Mouse (Mus musculus) heart, embryonic 16.5 days (tissue): ENCODE measurements around the gene Zfp839. TPM values are rescaled to one million over a fixed set of nuclear protein-coding genes. Genes with fewer than 3 reads are reported as not detected.

Experiments
- ATAC-seq: fragments of 200-750 bp; cut with Nextera tagmentation; replicated peaks from 2 replicates; pipeline ENCODE4 v1.8.0; 2017; ENCODE audit warnings: moderate number of reproducible peaks; ENCODE audit not compliant: insufficient read depth, low FRiP score; ENCODE audit errors: extremely low read depth
- H3K27ac ChIP-seq: fragments of 300-500 bp; sonication (generic); 2 replicates; pipeline ENCODE4 v1.5.1; 2014; ENCODE audit warnings: mild to moderate bottlenecking, low read length, control low read depth, moderate library complexity
- H3K27me3 ChIP-seq: fragments of 300-500 bp; sonication (generic); 2 replicates; pipeline ENCODE4 v1.6.1; 2014; ENCODE audit warnings: low read length, mixed read lengths; ENCODE audit not compliant: control insufficient read depth, insufficient read depth
- H3K36me3 ChIP-seq: fragments of 300-500 bp; sonication (generic); 2 replicates; pipeline ENCODE4 v1.6.1; 2014; ENCODE audit not compliant: control insufficient read depth, insufficient read depth
- H3K4me1 ChIP-seq: fragments of 300-500 bp; sonication (generic); 2 replicates; pipeline ENCODE4 v1.6.1; 2014; ENCODE audit warnings: low read length, mixed read lengths; ENCODE audit not compliant: control insufficient read depth, insufficient read depth
- H3K4me2 ChIP-seq: fragments of 300-500 bp; sonication (generic); 2 replicates; pipeline ENCODE4 v1.6.1; 2014; ENCODE audit warnings: low read depth, mild to moderate bottlenecking, control low read depth, low read length
- H3K4me3 ChIP-seq: fragments of 300-500 bp; sonication (generic); 2 replicates; pipeline ENCODE4 v1.5.1; 2014; ENCODE audit warnings: mild to moderate bottlenecking, control low read depth, low read length
- H3K9ac ChIP-seq: fragments of 300-500 bp; sonication (generic); 2 replicates; pipeline ENCODE4 v1.6.1; 2014; ENCODE audit warnings: low read length, control low read depth
- H3K9me3 ChIP-seq: fragments of 300-500 bp; sonication (generic); replicated peaks from 2 replicates; pipeline ENCODE4 v1.6.1; 2016; ENCODE audit warnings: low read length; ENCODE audit not compliant: control insufficient read depth
- WGBS: fragments of 180-500 bp; shearing (Covaris S2); extraction: QIAGEN DNeasy Blood & Tissue Kit; methylation state at CpG from one replicate; pipeline ENCODE4 v1.1.7; 2014; 5-methylcytosine and 5-hydroxymethylcytosine counted together
- polyA plus RNA-seq: library from polyadenylated mRNA; unstranded; fragments of >200 nt; fragmentation: Nextera tagmentation; extraction: Ambion mirVana; gene quantifications from 2 replicates; pipeline ENCODE4 v1.2.1, GENCODE M21; 2015

Gene Zfp839
- polyA plus RNA-seq, 1 experiment from 2014 or later = 5.1 TPM

DNA sequence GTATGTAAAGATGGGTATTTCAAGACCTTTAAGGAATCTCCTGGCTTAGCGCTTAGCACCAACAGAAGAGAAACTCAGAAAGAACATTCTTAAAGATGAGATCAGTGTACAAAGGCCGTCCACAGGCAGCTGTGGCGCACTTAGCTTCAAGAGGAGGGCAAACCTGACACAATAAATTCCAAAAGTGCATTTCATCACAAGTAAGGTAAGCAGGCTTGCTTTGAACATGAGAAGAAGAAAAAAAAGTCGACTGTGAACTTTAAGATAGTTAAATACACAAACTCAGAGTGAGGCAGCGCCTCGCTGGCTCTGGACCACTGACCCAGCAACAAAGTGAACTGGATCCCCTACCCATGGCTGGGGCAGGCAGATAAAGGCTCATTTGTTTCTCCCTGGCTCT, 13.3 kb upstream of the Zfp839 start:
- Histone ChIP-seq H3K4me1 (peaks cover 11% of the 10 kb centered on the region), H3K4me3 (no peak overlapping the region), H3K4me2 (peak overlapping the region; percentile 25; the same call in 1 of the 2 replicates), H3K27me3 (no peaks in the 10 kb centered on the region), H3K36me3 (no peaks in the 10 kb centered on the region), H3K9me3 (no peaks in the 10 kb centered on the region), H3K9ac (peak overlapping the region; percentile 58), H3K27ac (peak overlapping the region; percentile 52; the same call in 1 of the 2 replicates)
- no peak for ATAC-seq
- WGBS = 44% methylated on average over 6 of the region's 6 CpGs

DNA sequence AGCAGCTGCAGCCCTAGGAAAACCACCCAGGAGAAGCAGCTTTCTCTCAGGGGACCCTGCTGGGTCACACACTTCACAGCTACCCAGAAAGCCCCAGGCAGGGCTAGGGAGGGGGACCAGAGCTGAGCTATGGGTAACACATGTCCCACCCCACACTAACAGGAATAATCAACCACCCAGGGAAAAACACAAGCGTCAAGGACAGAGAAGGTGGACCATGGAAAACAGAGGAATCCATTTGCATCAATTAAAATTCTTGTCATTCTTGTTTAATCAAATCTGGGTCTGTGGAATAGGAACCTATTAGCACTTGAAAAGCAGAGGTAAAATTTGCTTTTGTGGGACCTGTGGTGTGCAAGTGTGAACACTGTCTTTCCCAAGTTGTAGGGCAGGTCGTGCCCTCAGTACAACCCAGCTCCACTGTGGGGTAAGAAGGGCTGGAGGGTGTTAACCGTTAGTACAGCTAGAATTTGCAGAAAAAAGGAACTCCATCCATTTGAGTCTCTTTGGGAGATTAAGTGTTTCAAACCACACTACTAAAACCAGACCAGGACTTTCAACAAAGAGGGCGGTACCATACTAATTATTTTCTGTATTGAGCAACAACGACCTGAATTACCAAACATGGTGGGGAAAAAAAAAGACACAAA, 12.7 kb upstream of the Zfp839 start:
- H3K27ac ChIP-seq = peak overlapping the region; percentile 52
- no peak overlapping the region for H3K4me3 ChIP-seq
- peak overlapping the region; percentile 58 for H3K9ac ChIP-seq
- 44% methylated on average over 5 of the region's 5 CpGs for WGBS
- peaks cover 11% of the 10 kb centered on the region for H3K4me1 ChIP-seq
- H3K9me3 ChIP-seq = no peaks in the 10 kb centered on the region
- H3K36me3 ChIP-seq = no peaks in the 10 kb centered on the region
- no peaks in the 10 kb centered on the region for H3K27me3 ChIP-seq
- ATAC-seq = no peak
- H3K4me2 ChIP-seq = peak overlapping the region; percentile 25; the same call in 1 of the 2 replicates

DNA sequence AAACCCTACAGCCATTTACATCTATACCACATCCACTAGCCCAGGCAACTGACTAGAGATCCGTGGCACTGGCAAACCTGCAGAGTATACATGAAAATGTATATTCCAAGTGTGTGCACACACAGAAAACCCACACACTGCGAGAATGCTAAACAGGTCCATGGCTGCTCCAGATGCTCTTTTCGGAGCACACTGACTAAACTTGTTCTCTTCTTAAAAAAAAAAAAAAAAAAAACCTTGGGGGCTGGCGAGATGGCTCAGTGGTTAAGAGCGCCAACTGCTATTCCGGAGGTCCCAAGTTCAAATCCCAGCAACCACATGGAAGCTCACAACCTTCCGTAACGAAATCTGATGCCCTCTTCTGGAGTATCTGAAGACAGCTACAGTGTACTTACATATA, 12.2 kb upstream of the Zfp839 start:
- no peak overlapping the region for H3K27ac ChIP-seq
- no peak for ATAC-seq
- 87% methylated on average over 8 of the region's 8 CpGs for WGBS
- H3K4me1 ChIP-seq = peaks cover 11% of the 10 kb centered on the region
- no peaks in the 10 kb centered on the region for H3K27me3 ChIP-seq
- H3K9ac ChIP-seq = no peak overlapping the region
- no peak overlapping the region for H3K4me2 ChIP-seq
- H3K4me3 ChIP-seq = no peak overlapping the region
- no peaks in the 10 kb centered on the region for H3K9me3 ChIP-seq
- H3K36me3 ChIP-seq = no peaks in the 10 kb centered on the region

GRCm38 (mm10) chr12:110840348-110841198, 9.5 kb upstream of the Zfp839 start, which contains the start of gene Mok:
TSS of gene Mok (minus strand) at chr12:110840939.
- Histone ChIP-seq H3K4me1 (peaks cover 17% of the 10 kb centered on the region), H3K4me3 (peak within 1 kb of the TSS; percentile 79), H3K9ac (peak within 1 kb of the TSS; percentile 68), H3K4me2 (peak within 1 kb of the TSS; percentile 83), H3K27me3 (no peaks in the 10 kb centered on the region), H3K36me3 (no peaks in the 10 kb centered on the region), H3K9me3 (no peaks in the 10 kb centered on the region), H3K27ac (no peak within 1 kb of the TSS)
- WGBS = under 1% methylated on average over 71 of the region's 71 CpGs
- ATAC-seq = peak; percentile 71

DNA sequence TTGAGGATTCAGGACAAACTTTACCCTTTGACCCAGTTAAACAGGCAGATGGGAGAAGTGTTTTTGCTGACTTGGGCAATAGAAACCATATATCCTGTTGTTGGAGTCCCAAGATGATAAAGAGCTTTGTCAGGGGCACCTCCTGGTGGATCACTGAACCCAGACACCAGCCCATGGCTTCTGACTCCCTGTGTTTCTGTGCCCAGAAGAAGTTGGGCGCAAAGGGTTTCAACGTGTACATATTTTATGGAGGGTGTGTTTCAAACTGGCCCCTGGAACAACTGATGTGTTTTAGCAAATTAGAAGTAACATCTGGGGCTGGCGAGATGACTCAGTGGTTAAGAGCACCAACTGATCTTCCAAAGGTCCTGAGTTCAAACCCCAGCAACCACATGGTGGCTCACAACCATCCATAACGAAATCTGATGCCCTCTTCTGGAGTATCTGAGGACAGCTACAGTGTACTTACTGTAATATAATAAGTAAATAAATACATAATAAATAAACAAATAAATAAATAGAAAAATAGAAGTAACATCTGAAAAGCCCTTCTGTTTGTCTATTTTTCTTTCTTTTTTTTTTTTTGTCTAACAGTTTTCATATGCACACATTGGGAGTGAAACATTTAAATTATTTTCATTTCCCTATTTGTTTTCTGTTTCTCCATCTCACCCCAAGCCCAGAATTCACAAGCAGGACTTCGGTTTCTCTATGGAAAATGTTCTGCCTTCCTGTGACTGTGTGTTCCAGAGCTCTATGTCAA, 8.1 kb upstream of the Zfp839 start:
- Histone ChIP-seq H3K4me1 (peaks cover 24% of the 10 kb centered on the region), H3K9me3 (no peaks in the 10 kb centered on the region), H3K4me3 (no peak overlapping the region), H3K4me2 (no peak overlapping the region), H3K36me3 (no peaks in the 10 kb centered on the region), H3K27ac (no peak overlapping the region), H3K27me3 (no peaks in the 10 kb centered on the region), H3K9ac (no peak overlapping the region)
- ATAC-seq = no peak
- WGBS = 65% methylated on average over 5 of the region's 5 CpGs

DNA sequence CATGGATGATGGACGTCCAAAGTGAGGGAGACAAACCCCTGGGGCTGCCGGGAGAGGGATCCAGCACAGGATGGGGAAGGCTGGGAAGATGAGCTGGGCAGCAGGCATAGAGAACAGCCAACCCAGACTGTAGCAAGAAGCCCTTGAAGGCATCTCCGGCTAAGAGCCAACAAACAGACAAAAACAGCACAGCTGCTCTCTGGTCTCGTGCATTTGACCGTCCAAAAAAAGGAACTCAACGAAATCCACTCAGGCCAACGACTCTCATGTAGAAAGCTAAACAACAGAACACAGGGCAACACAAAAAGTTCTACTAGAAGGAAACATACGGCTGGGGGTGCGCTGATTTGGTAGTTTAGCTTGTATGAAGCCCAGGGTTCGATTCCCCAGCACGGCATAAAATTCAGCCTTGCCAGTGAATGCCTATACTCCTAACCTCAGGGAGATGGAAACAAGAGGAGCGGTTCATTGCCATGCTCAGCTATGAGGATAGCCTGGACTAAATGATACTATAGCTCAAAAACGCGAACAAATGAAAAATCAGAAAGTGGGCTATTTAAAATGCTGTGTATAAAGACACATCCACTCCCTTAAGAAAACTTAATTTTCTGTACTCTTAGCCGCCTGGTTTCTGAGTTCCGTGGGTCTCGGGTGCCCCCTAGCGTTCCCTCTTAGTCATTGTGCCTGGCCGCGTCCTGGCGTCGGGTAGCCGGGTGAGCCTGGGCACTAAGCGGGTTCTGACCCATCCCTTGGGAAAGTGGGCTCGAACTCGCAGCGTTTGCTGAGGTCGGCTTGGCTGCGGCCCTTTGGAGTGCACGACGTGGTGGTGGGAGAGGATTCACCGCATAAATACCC, 6.6 kb upstream of the Zfp839 start:
- no peak for ATAC-seq
- no peak overlapping the region for H3K27ac ChIP-seq

DNA sequence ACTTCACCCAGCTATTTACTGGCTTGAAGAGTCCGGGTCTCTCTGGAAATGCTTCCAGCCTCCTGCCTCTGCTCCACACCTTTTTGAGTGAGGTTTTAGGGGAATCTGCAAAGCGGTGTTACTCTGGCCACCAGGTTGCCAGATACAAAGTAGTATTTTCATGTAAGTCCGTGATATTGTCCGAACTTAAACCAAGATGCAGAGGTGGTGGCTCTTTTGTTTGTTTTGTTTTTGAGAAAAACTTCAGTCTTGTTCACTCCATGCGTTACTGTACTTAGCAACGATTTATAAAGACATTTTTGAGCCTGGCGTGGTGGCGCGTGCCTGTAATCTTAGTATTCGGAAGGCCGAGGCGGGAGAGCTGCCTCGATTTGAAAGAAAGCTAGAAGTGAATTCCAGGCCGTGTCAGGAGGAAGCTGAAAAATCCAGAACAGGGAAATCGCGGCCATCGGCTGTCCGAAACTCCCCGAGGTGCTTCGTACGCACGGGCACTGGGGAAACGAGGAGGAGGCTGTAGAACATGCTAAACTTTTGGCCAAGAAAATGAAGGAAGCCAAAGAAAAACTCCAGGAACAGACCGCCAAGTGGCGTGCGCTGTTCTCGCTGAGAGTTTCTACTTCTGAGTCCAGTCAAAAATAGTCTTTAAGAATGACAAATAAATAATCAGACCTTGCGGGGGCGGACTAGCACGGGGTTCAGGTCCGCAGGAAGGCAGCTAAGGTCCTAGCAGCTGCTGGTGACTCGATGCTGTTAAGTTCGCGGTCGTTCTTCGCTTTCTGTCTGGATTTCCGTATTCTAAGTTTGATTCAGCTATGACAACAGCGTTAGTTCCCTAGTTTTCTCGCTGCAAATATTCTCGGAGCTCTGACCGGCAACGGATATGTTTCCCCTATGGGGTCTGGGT, 5.6 kb upstream of the Zfp839 start:
- peak overlapping the region; percentile 91 for H3K27ac ChIP-seq
- peak overlapping the region; percentile 84 for H3K4me3 ChIP-seq
- ATAC-seq = peak; percentile 12
- peak overlapping the region; percentile 77 for H3K9ac ChIP-seq
- H3K4me1 ChIP-seq = peaks cover 18% of the 10 kb centered on the region
- peak overlapping the region; percentile 79 for H3K4me2 ChIP-seq
- no peaks in the 10 kb centered on the region for H3K36me3 ChIP-seq
- under 1% methylated on average over 42 of the region's 42 CpGs for WGBS
- H3K9me3 ChIP-seq = no peaks in the 10 kb centered on the region
- no peaks in the 10 kb centered on the region for H3K27me3 ChIP-seq

More for the DNA sequence above, 6.6 kb upstream of the Zfp839 start:
- Histone ChIP-seq H3K9me3 (no peaks in the 10 kb centered on the region), H3K4me3 (peak overlapping the region; percentile 84), H3K36me3 (no peaks in the 10 kb centered on the region), H3K9ac (peak overlapping the region; percentile 77), H3K4me2 (peak overlapping the region; percentile 79), H3K4me1 (peaks cover 18% of the 10 kb centered on the region), H3K27me3 (no peaks in the 10 kb centered on the region)
- WGBS = 19% methylated on average over 32 of the region's 32 CpGs
